Mouse (Mus musculus): Measurements from ENCODE around the gene Sirt6. TPM values are rescaled to one million over a fixed set of nuclear protein-coding genes. Genes with fewer than 3 reads are reported as not detected.

The Sirt6 gene
- polyA plus RNA-seq, 1 experiment from 2014 or later = 52.7 TPM

GRCm38 (mm10) chr10:81583347-81583746, 44.2 kb downstream of the Sirt6 start:
- no peak overlapping the region for H3K9ac ChIP-seq
- H3K4me2 ChIP-seq = no peak overlapping the region
- H3K27me3 ChIP-seq = no peaks in the 10 kb centered on the region; the same call in none of the 2 replicates
- WGBS = 65% methylated on average over 6 of the region's 6 CpGs
- ATAC-seq (ENCODE audit: insufficient number of reproducible peaks, insufficient read depth, low FRiP score, low TSS enrichment, low read depth) = no peak
- no peak overlapping the region for H3K27ac ChIP-seq
- no peak overlapping the region for H3K4me3 ChIP-seq
- no peaks in the 10 kb centered on the region for H3K9me3 ChIP-seq
- H3K36me3 ChIP-seq = peaks cover 75% of the 10 kb centered on the region
- peaks cover 33% of the 10 kb centered on the region for H3K4me1 ChIP-seq

GRCm38 (mm10) chr10:81580441-81581070, 47.0 kb downstream of the Sirt6 start:
- H3K4me2 ChIP-seq = peak overlapping the region; percentile 27
- peaks cover 62% of the 10 kb centered on the region for H3K36me3 ChIP-seq
- no peak overlapping the region for H3K27ac ChIP-seq
- no peak for ATAC-seq (ENCODE audit: insufficient number of reproducible peaks, insufficient read depth, low FRiP score, low TSS enrichment, low read depth)
- H3K4me3 ChIP-seq = no peak overlapping the region
- H3K4me1 ChIP-seq = peaks cover 60% of the 10 kb centered on the region
- peaks cover 5% of the 10 kb centered on the region for H3K27me3 ChIP-seq
- H3K9me3 ChIP-seq = no peaks in the 10 kb centered on the region
- WGBS = 60% methylated on average over 25 of the region's 25 CpGs
- H3K9ac ChIP-seq = peak overlapping the region; percentile 54

- Histone ChIP-seq H3K4me2 (peak overlapping the region; percentile 27), H3K9ac (peak overlapping the region; percentile 54), H3K27me3 (peaks cover 5% of the 10 kb centered on the region), H3K27ac (no peak overlapping the region), H3K4me1 (peaks cover 65% of the 10 kb centered on the region), H3K9me3 (no peaks in the 10 kb centered on the region), H3K4me3 (no peak overlapping the region), H3K36me3 (peaks cover 56% of the 10 kb centered on the region)
- WGBS = 76% methylated on average over 4 of the region's 4 CpGs
- no peak for ATAC-seq (ENCODE audit: insufficient number of reproducible peaks, insufficient read depth, low FRiP score, low TSS enrichment, low read depth)
These were observed 47.6 kb downstream of the Sirt6 start for GRCm38 (mm10) chr10:81579967-81580366.

GRCm38 (mm10) chr10:81575695-81576094, 51.9 kb downstream of the Sirt6 start:
- Histone ChIP-seq H3K9ac (peak overlapping the region; percentile 88), H3K4me1 (peaks cover 76% of the 10 kb centered on the region), H3K4me2 (peak overlapping the region; percentile 86), H3K36me3 (peaks cover 24% of the 10 kb centered on the region), H3K4me3 (peak overlapping the region; percentile 77), H3K27ac (peak overlapping the region; percentile 81), H3K9me3 (no peaks in the 10 kb centered on the region), H3K27me3 (peaks cover 14% of the 10 kb centered on the region)
- 1% methylated on average over 6 of the region's 6 CpGs for WGBS
- ATAC-seq (ENCODE audit: insufficient number of reproducible peaks, insufficient read depth, low FRiP score, low TSS enrichment, low read depth) = no peak

- H3K4me1 ChIP-seq = peaks cover 76% of the 10 kb centered on the region
- peaks cover 19% of the 10 kb centered on the region for H3K36me3 ChIP-seq
- H3K4me3 ChIP-seq = peak overlapping the region; percentile 77
- H3K9me3 ChIP-seq = no peaks in the 10 kb centered on the region
- H3K27ac ChIP-seq = peak overlapping the region; percentile 81
- peak overlapping the region; percentile 86 for H3K4me2 ChIP-seq
- no peak for ATAC-seq (ENCODE audit: insufficient number of reproducible peaks, insufficient read depth, low FRiP score, low TSS enrichment, low read depth)
- under 1% methylated on average over 30 of the region's 30 CpGs for WGBS
- H3K27me3 ChIP-seq = peaks cover 14% of the 10 kb centered on the region
- H3K9ac ChIP-seq = peak overlapping the region; percentile 88
These were observed 52.4 kb downstream of the Sirt6 start for GRCm38 (mm10) chr10:81575208-81575631.

- peak within 1 kb of the TSS; percentile 77 for H3K4me3 ChIP-seq
- peaks cover 81% of the 10 kb centered on the region for H3K4me1 ChIP-seq
- H3K27ac ChIP-seq = peak within 1 kb of the TSS; percentile 95
- no peak for ATAC-seq (ENCODE audit: insufficient number of reproducible peaks, insufficient read depth, low FRiP score, low TSS enrichment, low read depth)
- no peaks in the 10 kb centered on the region for H3K9me3 ChIP-seq
- peak within 1 kb of the TSS; percentile 88 for H3K9ac ChIP-seq
- H3K36me3 ChIP-seq = peaks cover 17% of the 10 kb centered on the region
- peaks cover 14% of the 10 kb centered on the region for H3K27me3 ChIP-seq
- WGBS = 19% methylated on average over 10 of the region's 10 CpGs
- H3K4me2 ChIP-seq = peak within 1 kb of the TSS; percentile 86
These were observed 53.2 kb downstream of the Sirt6 start, which contains the start of gene Tle2 for GRCm38 (mm10) chr10:81574081-81575056. TSS of gene Tle2 (plus strand) at chr10:81574561.

- peaks cover 14% of the 10 kb centered on the region for H3K27me3 ChIP-seq
- 0 out of 2 replicates have a peak overlapping the region, but pooled peaks have one; percentile 27 for H3K9ac ChIP-seq
- ATAC-seq (ENCODE audit: insufficient number of reproducible peaks, insufficient read depth, low FRiP score, low TSS enrichment, low read depth) = no peak
- WGBS = 14% methylated on average over 9 of the region's 9 CpGs
- H3K9me3 ChIP-seq = no peaks in the 10 kb centered on the region
- H3K4me1 ChIP-seq = peaks cover 87% of the 10 kb centered on the region
- peak overlapping the region; percentile 95 for H3K27ac ChIP-seq
- H3K4me2 ChIP-seq = peak overlapping the region; percentile 75; the same call in 1 of the 2 replicates
- H3K4me3 ChIP-seq = no peak overlapping the region
- H3K36me3 ChIP-seq = peaks cover 11% of the 10 kb centered on the region
These were observed 54.6 kb downstream of the Sirt6 start for GRCm38 (mm10) chr10:81572975-81573374.

- ATAC-seq (ENCODE audit: insufficient number of reproducible peaks, insufficient read depth, low FRiP score, low TSS enrichment, low read depth) = no peak
- H3K4me1 ChIP-seq = peaks cover 85% of the 10 kb centered on the region
- H3K27ac ChIP-seq = peak overlapping the region; percentile 95
- H3K4me3 ChIP-seq = peak overlapping the region; percentile 44
- H3K4me2 ChIP-seq = peak overlapping the region; percentile 75
- peak overlapping the region; percentile 59; the same call in 1 of the 2 replicates for H3K9ac ChIP-seq
- H3K9me3 ChIP-seq = no peaks in the 10 kb centered on the region
- 6% methylated on average over 9 of the region's 9 CpGs for WGBS
- peaks cover 7% of the 10 kb centered on the region; the same call in 1 of the 2 replicates for H3K36me3 ChIP-seq
- H3K27me3 ChIP-seq = peaks cover 13% of the 10 kb centered on the region
These were observed 55.4 kb downstream of the Sirt6 start for GRCm38 (mm10) chr10:81572133-81572671.

Other genes starting within 250 kb of the Sirt6 start
- gene Fzr1, start 249.3 kb downstream of the Sirt6 start, polyA plus RNA-seq (2015; fragmentation: Nextera tagmentation; extraction: Ambion mirVana) = 102 and 119 TPM in 2 replicates
- 67.8 and 71.8 TPM in 2 replicates for gene Dohh, start 243.4 kb downstream of the Sirt6 start, polyA plus RNA-seq (2015; fragmentation: Nextera tagmentation; extraction: Ambion mirVana)
- gene Gm48551, start 243.3 kb downstream of the Sirt6 start, polyA plus RNA-seq (2015; fragmentation: Nextera tagmentation; extraction: Ambion mirVana) = 4.1 and 5.0 TPM in 2 replicates
- 1.2 and 1.5 TPM in 2 replicates for gene Gm48552, start 238.8 kb downstream of the Sirt6 start, polyA plus RNA-seq (2015; fragmentation: Nextera tagmentation; extraction: Ambion mirVana)
- 3.1 and 7.1 TPM in 2 replicates for gene Smim24, start 234.7 kb downstream of the Sirt6 start, polyA plus RNA-seq (2015; fragmentation: Nextera tagmentation; extraction: Ambion mirVana)
- 87.0 and 96.1 TPM in 2 replicates for gene Nfic, start 172.2 kb downstream of the Sirt6 start, polyA plus RNA-seq (2015; fragmentation: Nextera tagmentation; extraction: Ambion mirVana)
- gene Celf5, start 145.1 kb downstream of the Sirt6 start, polyA plus RNA-seq (2015; fragmentation: Nextera tagmentation; extraction: Ambion mirVana) = 2.1 and 2.5 TPM in 2 replicates
- gene Ncln, start 131.4 kb downstream of the Sirt6 start, polyA plus RNA-seq (2015; fragmentation: Nextera tagmentation; extraction: Ambion mirVana) = 82.3 and 87.9 TPM in 2 replicates
- gene S1pr4, start 127.7 kb downstream of the Sirt6 start, polyA plus RNA-seq (2015; fragmentation: Nextera tagmentation; extraction: Ambion mirVana) = 0.25 and 0.31 TPM in 2 replicates
- 2.0 and 2.1 TPM in 2 replicates for gene Gna15, start 103.6 kb downstream of the Sirt6 start, polyA plus RNA-seq (2015; fragmentation: Nextera tagmentation; extraction: Ambion mirVana)
- gene Gna11, start 82.6 kb downstream of the Sirt6 start, polyA plus RNA-seq (2015; fragmentation: Nextera tagmentation; extraction: Ambion mirVana) = 84.2 and 90.1 TPM in 2 replicates
- 464 and 465 TPM in 2 replicates for gene Aes, start 68.3 kb downstream of the Sirt6 start, polyA plus RNA-seq (2015; fragmentation: Nextera tagmentation; extraction: Ambion mirVana)
- gene Tle2, start 53.2 kb downstream of the Sirt6 start, polyA plus RNA-seq (2015; fragmentation: Nextera tagmentation; extraction: Ambion mirVana) = 63.4 and 71.4 TPM in 2 replicates
- gene Tle6, start 26.7 kb downstream of the Sirt6 start, polyA plus RNA-seq (2015; fragmentation: Nextera tagmentation; extraction: Ambion mirVana) = 12.8 and 17.2 TPM in 2 replicates
- gene BC025920, start 21.5 kb downstream of the Sirt6 start, polyA plus RNA-seq (2015; fragmentation: Nextera tagmentation; extraction: Ambion mirVana) = 1.3 and 2.0 TPM in 2 replicates
- 13.6 and 14.5 TPM in 2 replicates for gene Ankrd24, start 743 bp upstream of the Sirt6 start, polyA plus RNA-seq (2015; fragmentation: Nextera tagmentation; extraction: Ambion mirVana)
- 5.7 and 7.3 TPM in 2 replicates for gene Gm10778, start 21.3 kb upstream of the Sirt6 start, polyA plus RNA-seq (2015; fragmentation: Nextera tagmentation; extraction: Ambion mirVana)
- gene Zfp433, start 77.0 kb upstream of the Sirt6 start, polyA plus RNA-seq (2015; fragmentation: Nextera tagmentation; extraction: Ambion mirVana) = 15.2 and 19.8 TPM in 2 replicates
- 11.8 and 14.2 TPM in 2 replicates for gene Gm3055, start 143.4 kb upstream of the Sirt6 start, polyA plus RNA-seq (2015; fragmentation: Nextera tagmentation; extraction: Ambion mirVana)
- gene Gm4767, start 184.4 kb upstream of the Sirt6 start, polyA plus RNA-seq (2015; fragmentation: Nextera tagmentation; extraction: Ambion mirVana) = 3.2 and 5.1 TPM in 2 replicates
- gene Gm32687, start 236.1 kb upstream of the Sirt6 start, polyA plus RNA-seq (2015; fragmentation: Nextera tagmentation; extraction: Ambion mirVana) = 9.5 and 10.7 TPM in 2 replicates

All from embryonic facial prominence, embryonic 13.5 days (tissue).